Mouse (Mus musculus) stomach, postnatal 0 days (tissue): ENCODE measurements at regions not wholly inside any gene's neighbourhood (a gene's known extent, or its start where the extent isn't known, plus 50 kb on each side); places are given as distances from the start of the nearest gene placed in this dataset.

ENCODE experiments used
- CTCF ChIP-seq: IDR thresholded peaks from 2 replicates; pipeline ENCODE4 v1.5.1; 2016; ENCODE audit warnings: antibody characterized with exemption, low read depth, mild to moderate bottlenecking, moderate library complexity
- EP300 ChIP-seq: optimal IDR thresholded peaks from 2 replicates; pipeline ENCODE3; 2016; ENCODE audit warnings: antibody characterized with exemption

GRCm38 (mm10) chr5:42659994-42660393 lies 573.0 kb upstream of the Cpeb2 start:
- TF ChIP-seq CTCF (no peak), EP300 (no peak)
